Mouse (Mus musculus) C2C12 (cell line): Measurements from ENCODE around the gene Ano1.

ENCODE experiments used
- CEBPB ChIP-seq: IDR thresholded peaks from one replicate; pipeline ENCODE4 v1.6.1; 2011; ENCODE audit warnings: low read depth, mild to moderate bottlenecking, control low read depth, moderate library complexity
- CTCF ChIP-seq: IDR thresholded peaks from one replicate; pipeline ENCODE4 v1.5.1; 2011; ENCODE audit not compliant: control insufficient read depth, insufficient read depth, insufficient read length
- FOSL1 ChIP-seq: IDR thresholded peaks from one replicate; pipeline ENCODE4 v1.8.0; 2011; ENCODE audit warnings: mild to moderate bottlenecking, low read length; ENCODE audit not compliant: poor library complexity, insufficient read depth, severe bottlenecking
- MAX ChIP-seq: IDR thresholded peaks from one replicate; pipeline ENCODE4 v1.6.1; 2011; ENCODE audit warnings: mild to moderate bottlenecking, control low read depth
- MYOD1 ChIP-seq: IDR thresholded peaks from one replicate; pipeline ENCODE4 v1.6.1; 2011; ENCODE audit warnings: low read depth; ENCODE audit not compliant: control insufficient read depth, insufficient read length
- MYOG ChIP-seq: IDR thresholded peaks from one replicate; pipeline ENCODE4 v1.6.1; 2011; ENCODE audit not compliant: control insufficient read depth, insufficient read length; ENCODE audit errors: extremely low read depth
- USF1 ChIP-seq: IDR thresholded peaks from one replicate; pipeline ENCODE4 v1.6.1; 2011; ENCODE audit warnings: low read depth, mild to moderate bottlenecking, control low read depth, moderate library complexity

- TF ChIP-seq CTCF (no peak), CEBPB (no peak), USF1 (no peak), MAX (no peak), MYOD1 (no peak), MYOG (no peak), FOSL1 (no peak)
These were observed 117.3 kb downstream of the Ano1 start for GRCm38 (mm10) chr7:144634450-144634849.
